Mouse (Mus musculus): ENCODE measurements around the gene Vat1. TPM values are rescaled to one million over a fixed set of nuclear protein-coding genes. Genes with fewer than 3 reads are reported as not detected.
A peak's percentile ranks its signal among the peaks of the same experiment; 100 is the strongest.
"Not testable (repeated sequence)": the region's sequence is repeated elsewhere in the genome, so short reads cannot be mapped to it uniquely, and the experiment has no call there.

Vat1 gene
- polyA plus RNA-seq, 1 experiment from 2014 or later, result 95.6 TPM

DNA sequence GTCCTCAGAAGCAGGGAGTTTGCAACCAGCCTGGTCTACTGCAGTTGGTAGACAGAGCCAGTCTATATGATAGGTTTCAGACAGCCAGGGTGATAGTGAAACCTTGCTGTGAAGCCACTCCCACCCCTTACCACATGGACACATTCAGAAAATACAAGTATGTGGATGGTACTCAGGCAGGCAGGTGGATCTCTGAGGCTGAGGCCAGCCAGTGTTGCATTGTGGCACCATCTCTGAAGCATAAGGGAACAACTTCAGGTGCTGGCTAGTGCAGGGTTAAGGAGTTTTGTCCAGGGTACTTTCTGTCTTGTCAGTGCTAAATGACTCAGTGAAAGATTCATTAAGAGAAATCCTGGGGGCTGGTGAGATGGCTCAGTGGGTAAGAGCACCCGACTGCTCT, 19.7 kb downstream of the Vat1 start:
- Histone ChIP-seq H3K9ac (ENCODE audit: low read depth, low read length) (no peak overlapping the region), H3K36me3 (ENCODE audit: control insufficient read depth, insufficient read depth) (peaks cover 25% of the 10 kb centered on the region), H3K4me2 (replicated peaks; ENCODE audit: low read depth) (no peak overlapping the region), H3K9me3 (ENCODE audit: control insufficient read depth) (no peaks in the 10 kb centered on the region), H3K27me3 (replicated peaks; ENCODE audit: control insufficient read depth, insufficient read depth, low read length) (no peaks in the 10 kb centered on the region), H3K27ac (ENCODE audit: low read depth, low read length) (no peak overlapping the region), H3K4me3 (ENCODE audit: low read depth, low read length) (no peak overlapping the region), H3K4me1 (replicated peaks; ENCODE audit: control insufficient read depth, insufficient read depth, low read length) (peaks cover 11% of the 10 kb centered on the region; the same call in 1 of the 2 replicates)
- no peak for ATAC-seq
- 87% methylated on average over 1 of the region's 1 CpGs for WGBS
- TF ChIP-seq CTCF (IDR thresholded peaks at IDR 0.05; ENCODE audit: low read depth), result no peak

DNA sequence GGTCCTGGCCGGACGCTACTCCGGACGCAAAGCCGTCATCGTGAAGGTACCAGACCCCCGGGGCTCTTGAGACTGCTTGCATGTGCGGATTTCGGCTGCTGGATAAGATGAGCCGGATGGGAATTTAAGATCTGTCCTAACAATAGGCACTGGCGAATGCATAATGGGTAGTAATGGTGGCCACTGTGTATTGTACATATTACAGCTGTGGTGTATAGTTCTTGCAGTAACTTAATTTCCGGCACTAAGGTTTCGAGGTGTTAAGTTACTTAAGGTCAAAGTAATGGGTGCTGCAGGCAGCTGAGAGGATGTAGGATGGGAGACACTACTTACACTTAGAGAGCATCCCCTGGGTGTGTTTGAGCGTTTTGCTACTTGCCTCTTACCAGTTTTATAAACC, 23.3 kb downstream of the Vat1 start:
- Histone ChIP-seq H3K27me3 (replicated peaks; ENCODE audit: control insufficient read depth, insufficient read depth, low read length) (no peaks in the 10 kb centered on the region), H3K4me1 (replicated peaks; ENCODE audit: control insufficient read depth, insufficient read depth, low read length) (peaks cover 5% of the 10 kb centered on the region; the same call in 1 of the 2 replicates), H3K36me3 (ENCODE audit: control insufficient read depth, insufficient read depth) (peaks cover 25% of the 10 kb centered on the region), H3K4me3 (ENCODE audit: low read depth, low read length) (peak overlapping the region; percentile 80), H3K9me3 (ENCODE audit: control insufficient read depth) (no peaks in the 10 kb centered on the region), H3K4me2 (replicated peaks; ENCODE audit: low read depth) (peak overlapping the region; percentile 77), H3K27ac (ENCODE audit: low read depth, low read length) (peak overlapping the region; percentile 76), H3K9ac (ENCODE audit: low read depth, low read length) (peak overlapping the region; percentile 89)
- WGBS, result 0% methylated on average over 14 of the region's 14 CpGs
- TF ChIP-seq CTCF (IDR thresholded peaks at IDR 0.05; ENCODE audit: low read depth), result no peak
- no peak for ATAC-seq

DNA sequence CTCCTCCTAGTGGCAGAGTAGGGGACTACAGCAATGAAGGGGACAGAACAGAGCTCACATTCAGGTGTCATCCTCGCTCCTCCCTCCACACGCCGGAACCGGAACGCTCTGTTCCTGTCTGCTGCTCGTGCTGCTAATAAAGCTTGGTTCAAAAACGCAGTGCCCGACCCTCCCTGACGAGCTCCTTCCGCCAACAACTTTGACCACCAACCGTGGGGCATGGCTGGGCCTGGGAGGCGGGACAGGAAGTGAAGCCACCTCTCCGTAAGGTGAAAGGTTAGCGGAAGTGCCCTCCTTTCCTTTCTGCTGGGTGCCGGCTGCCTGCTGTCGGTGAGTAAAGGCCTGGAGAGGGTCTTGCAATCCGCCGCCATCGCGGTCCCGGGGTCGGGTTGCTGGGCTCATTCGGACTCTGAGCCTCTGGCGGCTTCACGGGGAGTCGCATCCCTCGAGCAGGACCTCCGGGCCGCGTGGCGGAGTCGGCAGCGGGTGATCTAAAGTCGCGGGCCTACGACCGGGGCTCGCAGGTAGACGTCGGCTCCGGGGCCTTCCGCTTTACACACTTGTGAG, 23.8 kb downstream of the Vat1 start, which contains the start of gene Rpl27:
TSS of gene Rpl27 (plus strand) at position 172 of the 567 bp plus-strand sequence.
- peak within 1 kb of the TSS; percentile 77 for H3K4me2 ChIP-seq (replicated peaks; ENCODE audit: low read depth)
- H3K4me1 ChIP-seq (replicated peaks; ENCODE audit: control insufficient read depth, insufficient read depth, low read length), result peaks cover 5% of the 10 kb centered on the region; the same call in 1 of the 2 replicates
- peak; percentile 88 for TF ChIP-seq CTCF (IDR thresholded peaks at IDR 0.05; ENCODE audit: low read depth)
- H3K9me3 ChIP-seq (ENCODE audit: control insufficient read depth), result no peaks in the 10 kb centered on the region
- H3K36me3 ChIP-seq (ENCODE audit: control insufficient read depth, insufficient read depth), result peaks cover 25% of the 10 kb centered on the region
- H3K9ac ChIP-seq (ENCODE audit: low read depth, low read length), result peak within 1 kb of the TSS; percentile 89
- ATAC-seq, result peak; percentile 98
- no peaks in the 10 kb centered on the region for H3K27me3 ChIP-seq (replicated peaks; ENCODE audit: control insufficient read depth, insufficient read depth, low read length)
- H3K27ac ChIP-seq (ENCODE audit: low read depth, low read length), result peak within 1 kb of the TSS; percentile 76
- 0% methylated on average over 42 of the region's 42 CpGs for whole genome bisulfite sequencing
- H3K4me3 ChIP-seq (ENCODE audit: low read depth, low read length), result peak within 1 kb of the TSS; percentile 80

DNA sequence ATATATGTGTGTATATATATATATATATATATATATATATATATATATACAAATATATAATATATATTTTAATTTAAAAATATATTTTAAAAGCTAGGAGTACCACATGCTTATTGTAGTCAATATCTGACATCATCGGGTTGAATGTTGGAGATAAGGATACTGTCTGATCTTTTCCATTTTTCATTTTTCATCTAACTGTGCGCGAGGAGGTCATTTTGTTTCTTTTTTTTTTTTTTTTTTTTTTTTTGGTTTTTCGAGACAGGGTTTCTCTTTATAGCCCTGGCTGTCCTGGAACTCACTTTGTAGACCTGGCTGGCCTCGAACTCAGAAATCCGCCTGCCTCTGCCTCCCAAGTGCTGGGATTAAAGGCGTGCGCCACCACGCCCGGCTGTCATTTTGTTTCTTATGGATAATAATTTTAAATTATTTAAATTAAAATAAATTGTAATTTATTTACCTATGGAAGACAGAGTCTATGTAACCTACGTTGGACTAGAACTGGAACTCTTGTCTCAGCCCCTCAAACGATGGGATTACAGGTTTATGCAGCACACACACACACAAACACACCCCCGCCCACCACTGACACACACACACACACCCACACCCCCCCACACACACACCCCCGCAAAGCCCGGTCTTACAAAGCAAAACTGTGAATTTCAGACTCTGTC, 24.4 kb downstream of the Vat1 start:
- not testable (repeated sequence) for H3K9me3 ChIP-seq (ENCODE audit: control insufficient read depth); ATAC-seq; H3K27me3 ChIP-seq (replicated peaks; ENCODE audit: control insufficient read depth, insufficient read depth, low read length); H3K9ac ChIP-seq (ENCODE audit: low read depth, low read length); H3K4me1 ChIP-seq (replicated peaks; ENCODE audit: control insufficient read depth, insufficient read depth, low read length); H3K27ac ChIP-seq (ENCODE audit: low read depth, low read length)
- H3K4me2 ChIP-seq (replicated peaks; ENCODE audit: low read depth), result peak overlapping the region; percentile 63
- WGBS, result 34% methylated on average over 15 of the region's 15 CpGs
- H3K36me3 ChIP-seq (ENCODE audit: control insufficient read depth, insufficient read depth), result peaks cover 22% of the 10 kb centered on the region
- peak overlapping the region; percentile 24 for H3K4me3 ChIP-seq (ENCODE audit: low read depth, low read length)

DNA sequence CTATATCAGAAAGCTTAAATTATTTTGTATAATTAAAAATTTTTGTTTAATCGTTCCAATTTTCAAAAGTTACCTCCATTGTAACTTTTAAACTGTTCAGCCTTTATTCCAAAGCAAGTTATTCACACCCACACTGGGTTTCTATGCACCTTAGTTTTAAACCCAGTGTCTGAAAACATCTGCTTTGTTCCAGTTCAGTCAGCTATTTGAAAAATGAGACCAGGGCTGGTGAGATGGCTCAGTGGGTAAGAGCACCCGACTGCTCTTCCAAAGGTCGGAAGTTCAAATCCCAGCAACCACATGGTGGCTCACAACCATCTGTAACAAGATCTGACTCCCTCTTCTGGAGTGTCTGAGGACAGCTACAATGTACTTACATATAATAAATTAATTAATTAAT, 28.0 kb downstream of the Vat1 start:
- not testable (repeated sequence) for H3K9me3 ChIP-seq (ENCODE audit: control insufficient read depth); H3K27me3 ChIP-seq (replicated peaks; ENCODE audit: control insufficient read depth, insufficient read depth, low read length); H3K4me1 ChIP-seq (replicated peaks; ENCODE audit: control insufficient read depth, insufficient read depth, low read length); H3K9ac ChIP-seq (ENCODE audit: low read depth, low read length); H3K4me2 ChIP-seq (replicated peaks; ENCODE audit: low read depth); ATAC-seq; H3K4me3 ChIP-seq (ENCODE audit: low read depth, low read length); H3K27ac ChIP-seq (ENCODE audit: low read depth, low read length)
- 61% methylated on average over 3 of the region's 3 CpGs for WGBS
- peaks cover 22% of the 10 kb centered on the region for H3K36me3 ChIP-seq (ENCODE audit: control insufficient read depth, insufficient read depth)

DNA sequence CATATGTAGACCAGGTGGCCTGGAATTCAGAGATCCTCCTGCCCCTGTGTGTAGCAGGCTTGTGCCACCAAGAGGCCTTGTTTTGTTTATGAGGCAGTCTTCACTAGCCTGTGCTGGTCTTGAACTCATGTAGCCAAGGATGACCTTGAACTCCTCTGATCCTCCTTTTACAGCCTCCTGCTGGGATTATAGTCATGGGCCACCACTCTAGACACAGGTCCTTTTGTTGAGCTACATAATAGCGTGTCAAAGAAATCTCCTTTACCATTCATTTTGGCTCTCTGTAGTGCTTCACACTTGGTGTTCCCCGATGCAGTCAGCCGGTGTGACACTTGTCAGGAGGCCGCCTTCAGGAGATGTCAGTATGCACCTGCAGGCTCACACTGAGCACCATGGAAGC, 29.1 kb downstream of the Vat1 start:
- Histone ChIP-seq H3K9ac (ENCODE audit: low read depth, low read length) (no peak overlapping the region), H3K4me1 (replicated peaks; ENCODE audit: control insufficient read depth, insufficient read depth, low read length) (no peaks in the 10 kb centered on the region), H3K36me3 (ENCODE audit: control insufficient read depth, insufficient read depth) (peaks cover 29% of the 10 kb centered on the region), H3K27me3 (replicated peaks; ENCODE audit: control insufficient read depth, insufficient read depth, low read length) (no peaks in the 10 kb centered on the region), H3K4me2 (replicated peaks; ENCODE audit: low read depth) (no peak overlapping the region), H3K4me3 (ENCODE audit: low read depth, low read length) (no peak overlapping the region), H3K9me3 (ENCODE audit: control insufficient read depth) (no peaks in the 10 kb centered on the region), H3K27ac (ENCODE audit: low read depth, low read length) (no peak overlapping the region)
- WGBS, result 85% methylated on average over 4 of the region's 4 CpGs
- no peak for ATAC-seq
- TF ChIP-seq CTCF (IDR thresholded peaks at IDR 0.05; ENCODE audit: low read depth), result no peak
